Comparison of ENCODE assay signal across 9 mouse cellular contexts in genomic region chr2:59438479-59438935, GRCm38 (mm10). TPM values are rescaled to one million over a fixed set of nuclear protein-coding genes. Genes with fewer than 3 reads are reported as not detected.
DNase-seq lines count a peak whose midpoint lies in the region; ATAC-seq and TF ChIP-seq lines count a peak whose summit lies in the region.
"Had no signal": no experiment of that assay in that cellular context is flagged by ENCODE, and none has a peak within 500 bp of the region (broad histone marks: within the 10 kb centered on the region; RNA-seq: fewer than 3 reads in every experiment).

No protein-coding gene starts in this region.

- TF ChIP-seq CTCF in E14TG2a.4 (conservative IDR thresholded peaks at IDR 0.05; ENCODE audit: low read length), result peak; percentile 81
- no peak for TF ChIP-seq CTCF in bone marrow macrophage, adult 2 months (IDR thresholded peaks at IDR 0.05; ENCODE audit: low read depth, low read length)
- TF ChIP-seq CTCF in kidney, postnatal 0 days (IDR thresholded peaks at IDR 0.05; ENCODE audit: low read depth), result peak; percentile 81
- peak; percentile 58 for TF ChIP-seq CTCF in liver, adult 2 months (IDR thresholded peaks at IDR 0.05; ENCODE audit: low read depth, low read length)

- DNase-seq in kidney, postnatal 0 days (ENCODE audit: low spot score), result peak; percentile 94
- peak; percentile 57 for DNase-seq in liver, adult 2 months (ENCODE audit: extremely low read depth, low read depth, low spot score)
- DNase-seq in testis, postnatal 10 days (ENCODE audit: low spot score), result peak; percentile 54

- H3K9ac ChIP-seq in embryonic facial prominence, embryonic 15.5 days, result no peak overlapping the region
- peak overlapping the region; percentile 63 for H3K9ac ChIP-seq in heart, embryonic 13.5 days
- H3K9ac ChIP-seq in kidney, postnatal 0 days (ENCODE audit: low read depth, low read length), result no peak overlapping the region
- H3K9ac ChIP-seq in liver, adult 2 months (ENCODE audit: low read depth, low read length), result no peak overlapping the region
- H3K9ac ChIP-seq: liver, embryonic 15.5 days had no signal

- 6% methylated on average over 10 of the region's 10 CpGs for WGBS in embryonic facial prominence, embryonic 15.5 days
- WGBS in heart, embryonic 13.5 days, result 9% methylated on average over 10 of the region's 10 CpGs
- WGBS in kidney, postnatal 0 days, result 9% methylated on average over 10 of the region's 10 CpGs
- 6% methylated on average over 10 of the region's 10 CpGs for WGBS in liver, adult 2 months

- peak overlapping the region; percentile 62 for H3K27ac ChIP-seq in bone marrow macrophage, adult 2 months (ENCODE audit: insufficient read depth, low read depth, low read length)
- peak overlapping the region; percentile 71; the same call in 1 of the 2 replicates for H3K27ac ChIP-seq in embryonic facial prominence, embryonic 15.5 days (replicated peaks)
- peak overlapping the region; percentile 79 for H3K27ac ChIP-seq in heart, embryonic 13.5 days (replicated peaks)
- H3K27ac ChIP-seq in kidney, postnatal 0 days, result 0 out of 2 replicates have a peak overlapping the region, but pooled peaks have one; percentile 7
- H3K27ac ChIP-seq in liver, adult 2 months (replicated peaks; ENCODE audit: insufficient read depth, low read depth, low read length), result no peak overlapping the region
- H3K27ac ChIP-seq: liver, embryonic 15.5 days had no signal

- H3K4me1 ChIP-seq in E14TG2a.4 (replicated peaks; ENCODE audit: low read depth, low read length), result peaks cover 24% of the 10 kb centered on the region
- peaks cover 12% of the 10 kb centered on the region for H3K4me1 ChIP-seq in bone marrow macrophage, adult 2 months (ENCODE audit: control insufficient read depth, insufficient read depth, low read length)
- H3K4me1 ChIP-seq in embryonic facial prominence, embryonic 15.5 days, result peaks cover 15% of the 10 kb centered on the region
- H3K4me1 ChIP-seq in heart, embryonic 13.5 days, result peaks cover 21% of the 10 kb centered on the region
- H3K4me1 ChIP-seq in kidney, postnatal 0 days (replicated peaks; ENCODE audit: insufficient read depth, low read length), result 0 out of 2 replicates have a peak, but pooled peaks cover 4% of the 10 kb centered on the region
- no peaks in the 10 kb centered on the region; the same call in 1 of the 2 replicates for H3K4me1 ChIP-seq in liver, adult 2 months (ENCODE audit: control insufficient read depth, insufficient read depth, low read length)

- TF ChIP-seq POLR2A in bone marrow macrophage, adult 2 months (IDR thresholded peaks at IDR 0.05; ENCODE audit: borderline replicate concordance, low read depth, low read length), result no peak
- no peak for TF ChIP-seq POLR2A in liver, adult 2 months (IDR thresholded peaks at IDR 0.05; ENCODE audit: extremely low read depth, insufficient read depth, low read length)
- TF ChIP-seq POLR2A in myocyte (IDR thresholded peaks at IDR 0.05; ENCODE audit: insufficient read length, low read depth), result no peak

- H3K79me2 ChIP-seq in liver, adult 2 months (ENCODE audit: control insufficient read depth, insufficient read depth, low read length), result no peaks in the 10 kb centered on the region
- no peaks in the 10 kb centered on the region for H3K79me2 ChIP-seq in myocyte (ENCODE audit: control insufficient read depth, insufficient read depth)

- H3K36me3 ChIP-seq in E14TG2a.4 (ENCODE audit: insufficient read depth, low read length) (no peaks in the 10 kb centered on the region), myocyte (ENCODE audit: control insufficient read depth, insufficient read depth) (no peaks in the 10 kb centered on the region)
- H3K36me3 ChIP-seq in embryonic facial prominence, embryonic 15.5 days, result no peaks in the 10 kb centered on the region
- no peaks in the 10 kb centered on the region for H3K36me3 ChIP-seq in heart, embryonic 13.5 days
- H3K36me3 ChIP-seq in kidney, postnatal 0 days (ENCODE audit: insufficient read depth, low read length), result no peaks in the 10 kb centered on the region
- H3K36me3 ChIP-seq in liver, adult 2 months (ENCODE audit: control insufficient read depth, insufficient read depth, low read length), result no peaks in the 10 kb centered on the region
- H3K36me3 ChIP-seq: liver, embryonic 15.5 days had no signal

- no peaks in the 10 kb centered on the region for H3K27me3 ChIP-seq in E14TG2a.4 (ENCODE audit: insufficient read depth, low read length)
- H3K27me3 ChIP-seq in embryonic facial prominence, embryonic 15.5 days, result no peaks in the 10 kb centered on the region
- no peaks in the 10 kb centered on the region for H3K27me3 ChIP-seq in heart, embryonic 13.5 days (replicated peaks)
- H3K27me3 ChIP-seq in kidney, postnatal 0 days (ENCODE audit: insufficient read depth, low read length), result no peaks in the 10 kb centered on the region
- no peaks in the 10 kb centered on the region for H3K27me3 ChIP-seq in liver, adult 2 months (ENCODE audit: control insufficient read depth, insufficient read depth, low read length)
- no peaks in the 10 kb centered on the region for H3K27me3 ChIP-seq in myocyte (ENCODE audit: control insufficient read depth, insufficient read depth, insufficient read length)
- H3K27me3 ChIP-seq: liver, embryonic 15.5 days had no signal

- 0 out of 2 replicates have a peak, but pooled peaks cover 5% of the 10 kb centered on the region for H3K9me3 ChIP-seq in E14TG2a.4 (ENCODE audit: low read length)
- no peaks in the 10 kb centered on the region for H3K9me3 ChIP-seq in embryonic facial prominence, embryonic 15.5 days (replicated peaks)
- no peaks in the 10 kb centered on the region for H3K9me3 ChIP-seq in heart, embryonic 13.5 days
- H3K9me3 ChIP-seq in kidney, postnatal 0 days (replicated peaks; ENCODE audit: low read length), result no peaks in the 10 kb centered on the region
- H3K9me3 ChIP-seq: liver, embryonic 15.5 days had no signal

- no peak overlapping the region for H3ac ChIP-seq in myocyte (ENCODE audit: control insufficient read depth, insufficient read length)

- ATAC-seq in embryonic facial prominence, embryonic 15.5 days (ENCODE audit: insufficient number of reproducible peaks, low FRiP score, low TSS enrichment, low read depth), result 0 out of 2 replicates have a peak, but pooled peaks have one; percentile 68
- ATAC-seq in heart, embryonic 13.5 days (ENCODE audit: extremely low read depth, insufficient number of reproducible peaks, low FRiP score, low TSS enrichment), result no peak
- peak; percentile 49; the same call in 1 of the 2 replicates for ATAC-seq in kidney, postnatal 0 days (replicated peaks; ENCODE audit: low FRiP score, low read depth)

- H3K4me3 ChIP-seq in E14TG2a.4 (replicated peaks; ENCODE audit: low read length) (no peak overlapping the region; the same call in 1 of the 2 replicates), myocyte (peak overlapping the region; percentile 9)
- peak overlapping the region; percentile 57 for H3K4me3 ChIP-seq in bone marrow macrophage, adult 2 months (ENCODE audit: insufficient read depth, low read length)
- H3K4me3 ChIP-seq in embryonic facial prominence, embryonic 15.5 days (replicated peaks), result peak overlapping the region; percentile 26
- peak overlapping the region; percentile 31 for H3K4me3 ChIP-seq in heart, embryonic 13.5 days
- 0 out of 2 replicates have a peak overlapping the region, but pooled peaks have one; percentile 6 for H3K4me3 ChIP-seq in kidney, postnatal 0 days (replicated peaks; ENCODE audit: low read depth, low read length)
- H3K4me3 ChIP-seq in liver, adult 2 months (ENCODE audit: insufficient read depth, low read depth, low read length), result no peak overlapping the region
- H3K4me3 ChIP-seq: liver, embryonic 15.5 days had no signal

- peak overlapping the region; percentile 41 for H3K4me2 ChIP-seq in embryonic facial prominence, embryonic 15.5 days (replicated peaks)
- peak overlapping the region; percentile 63 for H3K4me2 ChIP-seq in heart, embryonic 13.5 days
- peak overlapping the region; percentile 49 for H3K4me2 ChIP-seq in kidney, postnatal 0 days (ENCODE audit: low read length)
- H3K4me2 ChIP-seq in myocyte (ENCODE audit: low read depth), result peak overlapping the region; percentile 87

TF ChIP-seq in myocyte, 11 proteins besides CTCF, POLR2A, EP300 and RAD21:
- TF ChIP-seq MAX (IDR thresholded peaks at IDR 0.05; ENCODE audit: low read depth) (no peak), REST (IDR thresholded peaks at IDR 0.05; ENCODE audit: insufficient read depth, insufficient read length) (no peak), TCF3 (IDR thresholded peaks at IDR 0.05; ENCODE audit: insufficient read length, low read depth) (no peak), CEBPB (IDR thresholded peaks at IDR 0.05; ENCODE audit: insufficient read depth, poor library complexity, severe bottlenecking) (no peak), POLR2AphosphoS2 (IDR thresholded peaks at IDR 0.05; ENCODE audit: insufficient read length, low read depth) (no peak), MYOG (IDR thresholded peaks at IDR 0.05; ENCODE audit: control insufficient read depth in 1 of 3, insufficient read depth in 1 of 3, insufficient read length in 2 of 3, low read depth in 2 of 3) (no peak), MYOD1 (IDR thresholded peaks at IDR 0.05; ENCODE audit: control insufficient read depth in 1 of 3, insufficient read length in 2 of 3, low read depth in 2 of 3) (no peak), USF1 (IDR thresholded peaks at IDR 0.05; ENCODE audit: low read depth) (no peak), TCF12 (IDR thresholded peaks at IDR 0.05; ENCODE audit: insufficient read depth, poor library complexity, severe bottlenecking) (no peak), SRF (IDR thresholded peaks at IDR 0.05; ENCODE audit: control insufficient read depth, insufficient read length, low read depth) (no peak), E2F4 (IDR thresholded peaks at IDR 0.05; ENCODE audit: insufficient read depth) (no peak)

RNA-seq across cellular contexts. Expression of gene Dapl1, which starts 45.9 kb away (rescaled TPM):
- polyA plus RNA-seq in bone marrow macrophage, adult 2 months (2012; ENCODE audit: insufficient read depth, insufficient read length, missing spikeins), result not detected in 2 replicates
- 31.0 and 33.3 TPM in 2 replicates for polyA plus RNA-seq in embryonic facial prominence, embryonic 15.5 days (2015; fragmentation: Nextera tagmentation; extraction: Ambion mirVana)
- polyA plus RNA-seq in heart, embryonic 13.5 days (2015; fragmentation: Nextera tagmentation; extraction: Ambion mirVana), result 0.94 TPM in 1 of 2 replicates, not detected in the other
- 9.7 and 13.0 TPM in 2 replicates for polyA plus RNA-seq in kidney, postnatal 0 days (2015; fragmentation: Nextera tagmentation; extraction: Ambion mirVana)
- not detected in 2 replicates for total RNA-seq in liver, adult 2 months (2014; rRNA removed)
- not detected in 2 replicates for polyA plus RNA-seq in liver, adult 2 months (2012; rRNA removed)
- not detected for polyA plus RNA-seq in myocyte (2012; fragmentation: generic; extraction: Trizol)
- polyA plus RNA-seq: liver, embryonic 15.5 days had no signal

Comparison
In these comparisons a context has a peak if more than half of its experiments do, and no peak if none do; other contexts are left out.
1. H3K4me3 ChIP-seq: peak in bone marrow macrophage, adult 2 months (single experiment), embryonic facial prominence, embryonic 15.5 days (single experiment), heart, embryonic 13.5 days (single experiment), kidney, postnatal 0 days (single experiment) and myocyte (single experiment); none in E14TG2a.4 (single experiment) and liver, adult 2 months (single experiment).
2. Peak in every context shown above with its lines, with median percentiles within 50 percentile points of each other: H3K4me2 ChIP-seq and DNase-seq.